Mouse (Mus musculus): ENCODE measurements at regions not wholly inside any gene's neighbourhood (a gene's known extent, or its start where the extent isn't known, plus 50 kb on each side); places are given as distances from the start of the nearest gene placed in this dataset.

DNA sequence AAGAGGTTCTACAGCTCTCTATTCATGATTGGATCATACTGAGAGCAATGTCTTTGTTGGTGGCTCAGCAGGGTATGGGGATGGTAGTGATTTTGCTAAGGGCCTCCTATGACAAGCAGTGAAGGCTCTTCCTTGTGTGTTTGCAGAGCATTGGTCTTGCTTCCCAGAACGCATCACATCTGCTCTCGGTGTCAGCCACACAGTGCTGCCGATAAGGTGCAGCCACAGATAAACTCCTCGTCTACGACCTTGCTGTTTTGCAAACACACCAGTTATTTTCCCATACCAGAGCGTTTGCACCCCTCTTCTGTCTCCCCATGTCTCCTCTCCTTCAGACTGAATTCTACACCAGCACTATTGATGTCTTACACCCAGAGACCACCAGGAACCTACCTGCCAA, 68.4 kb upstream of the Thpo start:
- H3K4me3 ChIP-seq (replicated peaks; ENCODE audit: control insufficient read depth, low read depth, low read length), result no peak overlapping the region
- H3K27ac ChIP-seq (ENCODE audit: control insufficient read depth, insufficient read depth, low read depth, low read length, poor library complexity), result no peak overlapping the region
- TF ChIP-seq POLR2A (IDR thresholded peaks at IDR 0.05; ENCODE audit: borderline replicate concordance, control insufficient read depth, low read depth, low read length), result no peak
- no peak for TF ChIP-seq CTCF (IDR thresholded peaks at IDR 0.05; ENCODE audit: control insufficient read depth, insufficient read depth, low read length)
- WGBS, result 60% methylated on average over 6 of the region's 6 CpGs
- H3K4me1 ChIP-seq (ENCODE audit: control insufficient read depth, insufficient read depth, low read length), result peaks cover 3% of the 10 kb centered on the region; the same call in 1 of the 2 replicates

DNA sequence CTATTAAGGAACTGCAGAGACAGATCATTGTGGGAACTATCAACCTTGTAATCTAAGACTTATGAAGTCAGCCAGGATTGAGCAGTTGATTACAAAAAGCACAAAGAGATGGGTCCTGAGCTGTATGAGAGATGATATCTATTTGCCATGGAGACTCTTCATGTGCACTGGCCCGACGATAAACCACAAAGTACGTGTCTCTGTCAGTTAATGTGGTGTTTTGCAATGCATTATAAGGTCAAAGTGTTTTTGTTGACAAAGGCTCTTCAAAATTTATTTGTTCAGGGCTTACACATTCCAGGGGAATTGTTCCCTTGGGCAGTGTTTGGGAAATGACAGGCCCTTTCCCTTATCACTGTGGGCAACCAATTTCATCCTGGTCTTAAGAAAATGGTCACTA, 65.7 kb upstream of the Thpo start:
- H3K4me1 ChIP-seq (ENCODE audit: control insufficient read depth, insufficient read depth, low read length), result peaks cover 3% of the 10 kb centered on the region; the same call in 1 of the 2 replicates
- no peak overlapping the region for H3K27ac ChIP-seq (ENCODE audit: control insufficient read depth, insufficient read depth, low read depth, low read length, poor library complexity)
- 71% methylated on average over 3 of the region's 3 CpGs for WGBS
- TF ChIP-seq POLR2A (IDR thresholded peaks at IDR 0.05; ENCODE audit: borderline replicate concordance, control insufficient read depth, low read depth, low read length) (no peak), CTCF (IDR thresholded peaks at IDR 0.05; ENCODE audit: control insufficient read depth, insufficient read depth, low read length) (no peak)
- H3K4me3 ChIP-seq (replicated peaks; ENCODE audit: control insufficient read depth, low read depth, low read length), result no peak overlapping the region

GRCm38 (mm10) chr16:20798115-20798514, 63.8 kb upstream of the Thpo start:
- 28% methylated on average over 4 of the region's 4 CpGs for WGBS
- H3K27ac ChIP-seq (ENCODE audit: control insufficient read depth, insufficient read depth, low read depth, low read length, poor library complexity), result no peak overlapping the region
- TF ChIP-seq CTCF (IDR thresholded peaks at IDR 0.05; ENCODE audit: control insufficient read depth, insufficient read depth, low read length) (no peak), POLR2A (IDR thresholded peaks at IDR 0.05; ENCODE audit: borderline replicate concordance, control insufficient read depth, low read depth, low read length) (no peak)

GRCm38 (mm10) chr16:20794721-20795120, 60.4 kb upstream of the Thpo start:
- TF ChIP-seq POLR2A (IDR thresholded peaks at IDR 0.05; ENCODE audit: borderline replicate concordance, control insufficient read depth, low read depth, low read length) (no peak), CTCF (IDR thresholded peaks at IDR 0.05; ENCODE audit: control insufficient read depth, insufficient read depth, low read length) (no peak)
- Histone ChIP-seq H3K4me3 (replicated peaks; ENCODE audit: control insufficient read depth, low read depth, low read length) (no peak overlapping the region), H3K27ac (ENCODE audit: control insufficient read depth, insufficient read depth, low read depth, low read length, poor library complexity) (no peak overlapping the region), H3K4me1 (ENCODE audit: control insufficient read depth, insufficient read depth, low read length) (no peaks in the 10 kb centered on the region)
- WGBS, result 70% methylated on average over 1 of the region's 1 CpGs

More at GRCm38 (mm10) chr16:20798115-20798514, 63.8 kb upstream of the Thpo start:
- Histone ChIP-seq H3K4me1 (ENCODE audit: control insufficient read depth, insufficient read depth, low read length) (no peaks in the 10 kb centered on the region; the same call in 1 of the 2 replicates), H3K4me3 (replicated peaks; ENCODE audit: control insufficient read depth, low read depth, low read length) (no peak overlapping the region)

All from bone marrow, adult 2 months (tissue).